8 mouse cellular contexts compared by ENCODE assay signal in the genomic region with DNA sequence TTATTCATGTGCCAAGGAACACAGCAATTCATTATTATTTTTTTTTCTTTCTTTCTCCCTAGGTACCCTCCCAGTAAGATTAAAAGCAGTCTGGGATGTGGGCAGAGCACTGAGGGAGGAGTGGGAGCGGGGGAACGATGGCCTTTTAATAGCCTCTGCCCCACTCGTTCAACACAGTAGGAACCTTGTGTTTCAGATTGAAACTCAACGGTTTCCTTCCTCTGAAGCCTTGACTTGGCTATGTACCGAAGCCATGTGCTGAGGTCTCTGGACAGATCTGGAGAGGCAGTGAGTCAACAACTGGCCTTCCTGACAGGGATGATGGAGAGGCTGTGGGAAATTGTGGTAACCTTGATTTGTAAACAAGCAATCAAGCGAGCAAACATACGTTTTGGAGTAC.
DNase-seq lines count a peak whose midpoint lies in the region; ATAC-seq and TF ChIP-seq lines count a peak whose summit lies in the region.
"Had no signal": no experiment of that assay in that cellular context is flagged by ENCODE, and none has a peak within 500 bp of the region (broad histone marks: within the 10 kb centered on the region; RNA-seq: fewer than 3 reads in every experiment).

No protein-coding gene starts in this region.

- no peak overlapping the region for H3K4me3 ChIP-seq in heart, adult 2 months
- no peak overlapping the region for H3K4me3 ChIP-seq in kidney, embryonic 16.5 days (ENCODE audit: low read length)
- no peak overlapping the region for H3K4me3 ChIP-seq in forebrain, embryonic 15.5 days
- H3K4me3 ChIP-seq: neural tube, embryonic 12.5 days had no signal

- peaks cover 3% of the 10 kb centered on the region for H3K36me3 ChIP-seq in heart, adult 2 months (ENCODE audit: control insufficient read depth, insufficient read depth, low read length)
- no peaks in the 10 kb centered on the region for H3K36me3 ChIP-seq in kidney, embryonic 16.5 days (ENCODE audit: insufficient read depth, low read length)
- H3K36me3 ChIP-seq in forebrain, embryonic 15.5 days: no peaks in the 10 kb centered on the region
- H3K36me3 ChIP-seq: neural tube, embryonic 12.5 days had no signal

- no peaks in the 10 kb centered on the region for H3K27me3 ChIP-seq in heart, adult 2 months (ENCODE audit: control insufficient read depth, insufficient read depth, low read length)
- no peaks in the 10 kb centered on the region for H3K27me3 ChIP-seq in kidney, embryonic 16.5 days (ENCODE audit: insufficient read depth, low read length)
- no peaks in the 10 kb centered on the region for H3K27me3 ChIP-seq in forebrain, embryonic 15.5 days
- H3K27me3 ChIP-seq: neural tube, embryonic 12.5 days had no signal

- H3K27ac ChIP-seq in heart, adult 2 months: peak overlapping the region; percentile 52
- H3K27ac ChIP-seq in kidney, embryonic 16.5 days (ENCODE audit: low read length): peak overlapping the region; percentile 62; the same call in 1 of the 2 replicates
- H3K27ac ChIP-seq in forebrain, embryonic 15.5 days (replicated peaks): no peak overlapping the region
- H3K27ac ChIP-seq: neural tube, embryonic 12.5 days had no signal

- no peak overlapping the region for H3K9ac ChIP-seq in heart, adult 2 months (ENCODE audit: low read depth, low read length)
- H3K9ac ChIP-seq in kidney, embryonic 16.5 days (replicated peaks; ENCODE audit: low read length): no peak overlapping the region
- H3K9ac ChIP-seq in forebrain, embryonic 15.5 days (replicated peaks): no peak overlapping the region
- H3K9ac ChIP-seq: neural tube, embryonic 12.5 days had no signal

- no peak for TF ChIP-seq CTCF in heart, adult 2 months (IDR thresholded peaks at IDR 0.05)

- no peak overlapping the region for H3K4me2 ChIP-seq in kidney, embryonic 16.5 days (replicated peaks; ENCODE audit: low read depth, low read length)
- no peak overlapping the region for H3K4me2 ChIP-seq in forebrain, embryonic 15.5 days (replicated peaks)
- H3K4me2 ChIP-seq: neural tube, embryonic 12.5 days had no signal

- intact Hi-C loops in heart, adult 2 months (cut with DNase I): loop anchor here (5.0 kb wide), 1 partner anchor 63 kb away; the partner anchor contains the start of gene 4930558K02Rik

- peaks cover 12% of the 10 kb centered on the region for H3K4me1 ChIP-seq in heart, adult 2 months (ENCODE audit: control insufficient read depth, insufficient read depth, low read length)
- H3K4me1 ChIP-seq in kidney, embryonic 16.5 days (ENCODE audit: insufficient read depth, low read length): peaks cover 42% of the 10 kb centered on the region
- peaks cover 17% of the 10 kb centered on the region for H3K4me1 ChIP-seq in forebrain, embryonic 15.5 days

- 33% methylated on average over 7 of the region's 7 CpGs for WGBS in heart, adult 2 months
- WGBS in kidney, embryonic 16.5 days: 41% methylated on average over 7 of the region's 7 CpGs
- WGBS in forebrain, embryonic 15.5 days: 66% methylated on average over 7 of the region's 7 CpGs

- DNase-seq in ovary, postnatal 36 days (ENCODE audit: low spot score): peak; percentile 11
- DNase-seq in ovary, postnatal 14 days (ENCODE audit: low spot score): no peak
- peak; percentile 37 to 58 for DNase-seq in heart, adult 2 months
- DNase-seq in retina, postnatal 1 day: no peak
- no peak for DNase-seq in right cerebral cortex, adult 2 months (ENCODE audit: low spot score in 2 of 2)

- H3K79me2 ChIP-seq in heart, adult 2 months (replicated peaks; ENCODE audit: control insufficient read depth, insufficient read depth, low read length): no peaks in the 10 kb centered on the region

- ATAC-seq in kidney, embryonic 16.5 days (ENCODE audit: low FRiP score, low TSS enrichment): no peak
- ATAC-seq in forebrain, embryonic 15.5 days (replicated peaks): no peak

- TF ChIP-seq EP300 in heart, adult 2 months (IDR thresholded peaks at IDR 0.05; ENCODE audit: insufficient read depth, low read depth, low read length): no peak

- TF ChIP-seq POLR2A in heart, adult 2 months (IDR thresholded peaks at IDR 0.05; ENCODE audit: insufficient read depth, low read depth, low read length): no peak

- no peaks in the 10 kb centered on the region for H3K9me3 ChIP-seq in kidney, embryonic 16.5 days (ENCODE audit: low read length)
- no peaks in the 10 kb centered on the region for H3K9me3 ChIP-seq in forebrain, embryonic 15.5 days
- H3K9me3 ChIP-seq: neural tube, embryonic 12.5 days had no signal

Comparison
In these comparisons a context has a peak if more than half of its experiments do, and no peak if none do; other contexts are left out.
1. DNase-seq: peak in ovary, postnatal 36 days (single experiment) and heart, adult 2 months (2 of 2); none in ovary, postnatal 14 days (single experiment), retina, postnatal 1 day (single experiment) and right cerebral cortex, adult 2 months (0 of 2).